Mouse (Mus musculus): ENCODE data around the gene Ak7.

Ak7 gene

DNA sequence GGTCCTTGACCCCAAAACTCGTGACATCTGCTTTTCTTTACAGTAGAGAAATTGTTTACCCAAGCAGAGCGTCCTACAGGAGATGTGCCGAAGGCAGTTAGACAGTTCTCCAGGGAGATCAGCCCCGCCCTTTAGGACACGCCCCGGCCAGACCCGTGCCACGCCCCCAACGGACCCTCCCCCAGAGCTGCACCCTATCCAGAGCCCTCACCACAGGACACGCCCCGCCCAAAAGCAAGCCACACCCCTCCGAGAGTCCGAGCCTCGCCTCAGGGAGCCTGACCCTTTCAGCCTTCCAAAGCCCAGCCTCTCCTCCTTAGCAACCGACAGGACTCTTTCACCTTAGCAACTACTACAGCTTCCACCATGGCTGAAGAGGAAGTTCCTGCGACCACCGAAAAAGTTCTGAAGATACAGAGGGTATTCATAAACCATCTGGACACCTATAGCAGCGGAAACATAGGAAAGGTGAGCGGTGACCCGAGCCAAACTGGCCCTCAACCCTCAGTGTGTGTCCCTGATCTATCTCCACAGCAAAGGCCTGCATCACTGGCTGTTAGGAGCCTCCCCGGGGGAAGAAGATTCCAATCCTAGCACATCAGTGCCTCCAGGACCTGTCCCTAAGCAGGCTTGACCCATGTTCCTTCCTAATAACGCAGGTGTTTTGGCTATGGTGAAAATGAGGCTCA is at the start of gene Ak7:
Ak7 (plus strand) TSS at position 178 of the 689 bp plus-strand sequence.
- no peak for DNase-seq (ENCODE audit: low spot score in 2 of 2)

DNA sequence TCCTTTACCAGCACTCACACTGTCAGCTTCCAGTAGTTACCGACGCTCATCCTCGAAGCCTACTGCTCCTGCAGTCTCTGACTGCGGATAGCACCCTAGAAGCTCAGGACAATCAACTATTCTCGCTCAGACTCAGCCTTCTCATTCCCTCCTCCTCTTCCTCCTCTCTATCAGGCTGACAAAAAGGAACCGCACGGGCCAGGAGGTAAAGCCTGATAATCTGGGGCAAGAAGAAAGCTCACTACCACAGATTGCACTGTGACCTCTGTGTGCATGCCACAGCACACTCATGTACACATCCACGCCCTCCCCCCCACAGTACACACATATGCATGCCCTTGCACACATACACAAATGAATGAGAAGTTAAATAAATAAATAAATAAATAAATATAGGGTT is 29.5 kb upstream of the Ak7 start:
- DNase-seq (ENCODE audit: low spot score in 2 of 2): no peak

DNA sequence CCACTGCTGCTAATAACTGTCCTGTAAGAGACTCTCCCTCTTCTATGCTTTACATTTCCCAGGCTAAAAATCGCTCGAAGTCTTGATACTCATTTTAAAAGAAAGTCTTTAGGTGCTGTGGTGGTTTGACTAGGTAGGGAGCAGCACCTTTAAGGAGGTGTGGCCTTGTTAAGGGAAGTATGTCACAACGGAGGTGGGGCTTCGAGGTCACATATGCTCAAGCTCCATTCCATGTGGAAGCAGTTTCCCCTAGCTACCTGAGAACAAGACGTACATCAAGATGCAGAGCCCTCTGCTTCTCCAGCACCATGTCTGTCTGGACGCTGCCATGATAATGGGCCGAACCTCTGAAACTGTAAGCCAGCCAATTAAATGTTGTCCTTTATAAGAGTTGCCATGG is 27.6 kb upstream of the Ak7 start:
- DNase-seq (ENCODE audit: low spot score in 2 of 2): no peak

DNA sequence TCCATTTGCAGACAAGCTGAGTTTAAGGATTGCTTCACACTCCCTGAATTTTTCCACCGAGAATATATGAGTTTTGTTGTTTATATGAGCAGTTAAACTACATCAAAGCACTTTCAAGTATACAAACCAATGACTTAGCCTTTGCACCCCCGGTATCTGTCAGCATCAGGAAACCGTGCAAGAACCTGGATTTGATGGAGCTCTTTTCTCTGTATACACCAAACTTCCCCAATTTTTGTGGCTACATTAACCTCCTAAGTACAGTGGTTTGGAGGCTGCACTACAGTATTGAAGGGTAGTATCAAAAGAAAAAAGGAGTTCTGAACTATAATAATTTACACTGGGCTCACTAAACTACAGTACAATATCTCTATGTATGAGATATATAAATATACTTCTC is 27.0 kb upstream of the Ak7 start:
- DNase-seq (ENCODE audit: low spot score in 2 of 2): no peak

DNA sequence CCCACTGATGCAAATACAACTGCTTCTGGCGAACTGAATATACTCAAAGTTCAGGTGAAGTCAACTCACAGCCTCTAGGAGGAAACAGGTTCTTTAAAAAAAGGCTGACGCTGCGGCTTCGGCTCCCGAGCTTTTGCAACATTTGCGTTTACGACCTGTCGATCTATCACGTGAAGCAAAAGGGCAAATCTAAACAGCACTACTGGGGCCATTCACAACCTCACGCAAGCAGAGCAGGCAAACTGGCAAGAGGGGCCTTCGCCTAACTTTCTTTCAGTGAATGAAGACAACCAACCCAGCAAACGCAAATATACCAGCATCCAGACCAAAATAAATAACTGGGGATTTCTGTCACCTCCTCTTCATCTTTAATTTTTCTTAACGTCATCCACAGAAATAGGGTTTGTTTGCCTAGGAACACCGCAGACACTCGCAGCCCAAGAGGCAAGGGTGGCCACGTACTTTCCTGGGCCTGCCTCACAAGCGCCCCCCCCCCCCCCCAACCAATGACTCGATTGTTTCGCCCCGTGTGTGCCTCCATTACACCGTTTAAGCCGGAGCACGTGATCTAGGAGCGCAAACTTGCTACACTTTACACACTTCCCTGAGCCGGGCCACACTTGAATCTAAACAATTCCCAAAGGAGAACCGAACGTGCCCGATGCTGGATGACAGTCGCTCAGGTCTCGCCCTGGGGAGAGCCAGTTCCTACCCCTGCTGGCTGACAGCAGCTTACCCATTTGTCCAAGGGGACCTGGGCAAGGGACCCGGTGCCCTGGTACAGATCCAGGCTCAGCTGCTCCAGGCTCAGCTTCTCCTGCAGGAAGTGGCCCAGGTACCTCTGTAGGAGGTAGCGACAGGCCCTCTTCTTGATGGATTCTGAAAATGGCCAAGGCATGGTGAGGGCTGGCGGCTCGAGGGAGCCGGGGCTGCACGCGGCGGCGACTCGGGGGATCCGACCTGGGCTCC is 21.6 kb upstream of the Ak7 start, which contains the start of gene Gskip:
Gskip (plus strand) TSS at position 897 of the 969 bp plus-strand sequence.
- DNase-seq (ENCODE audit: low spot score in 2 of 2): peak; percentile 21

DNA sequence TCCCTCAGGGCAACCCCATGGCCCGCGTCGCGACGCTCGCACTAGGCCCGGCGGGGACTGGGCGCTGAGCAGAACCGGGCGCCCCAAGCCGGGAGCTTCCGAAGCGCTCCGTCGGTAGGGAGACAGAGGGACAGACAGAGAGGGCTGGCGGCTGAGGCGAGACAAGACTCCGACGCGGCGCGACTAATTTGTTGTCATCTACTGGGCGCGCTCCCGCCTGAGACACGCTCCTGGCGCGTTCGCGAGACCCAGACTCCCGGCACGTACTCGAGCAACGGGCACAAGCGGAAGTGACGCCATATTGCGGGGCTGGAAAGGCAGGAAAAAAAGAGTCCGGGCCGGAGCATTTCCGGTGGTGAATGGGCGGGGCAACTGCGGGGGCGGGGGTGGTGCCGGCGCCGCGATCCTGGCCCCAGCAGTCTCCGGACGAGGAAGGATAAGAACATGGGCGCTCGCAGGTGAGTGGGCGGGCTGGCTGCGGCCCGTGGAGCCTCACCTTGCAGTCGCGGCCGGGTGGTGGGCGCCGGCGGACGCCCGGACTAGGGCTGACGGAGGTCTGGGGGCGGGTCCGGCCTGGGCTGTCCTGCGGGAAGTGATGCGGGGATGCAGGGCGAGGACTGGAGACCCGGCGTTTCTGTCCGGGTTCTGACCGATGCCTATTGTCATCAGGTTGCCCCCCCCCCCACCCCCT is 20.6 kb upstream of the Ak7 start, which contains the start of gene Atg2b:
Atg2b (minus strand) TSS at position 211 of the 691 bp plus-strand sequence.
- peak; percentile 93 to 95 for DNase-seq (ENCODE audit: low spot score in 2 of 2)

DNA sequence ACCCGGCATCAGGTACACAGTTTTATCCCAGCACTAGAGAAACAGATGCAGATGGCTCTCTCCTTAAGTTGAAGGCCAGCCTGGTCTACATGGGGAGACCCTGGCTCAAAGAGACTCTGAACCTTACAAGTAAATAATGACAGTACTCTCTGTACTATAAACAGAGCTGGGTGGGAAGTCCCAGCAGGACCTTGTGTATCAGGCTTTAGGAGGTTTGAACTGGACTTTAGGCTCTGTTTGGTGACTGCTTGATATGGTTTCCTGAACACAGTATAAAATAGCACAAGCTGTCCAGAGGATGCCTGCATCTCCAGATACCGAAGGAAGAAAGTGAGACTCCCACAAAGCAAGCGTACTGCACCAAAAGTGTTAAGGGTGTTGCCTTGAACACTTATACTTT is 19.0 kb upstream of the Ak7 start:
- no peak for DNase-seq (ENCODE audit: low spot score in 2 of 2)

DNA sequence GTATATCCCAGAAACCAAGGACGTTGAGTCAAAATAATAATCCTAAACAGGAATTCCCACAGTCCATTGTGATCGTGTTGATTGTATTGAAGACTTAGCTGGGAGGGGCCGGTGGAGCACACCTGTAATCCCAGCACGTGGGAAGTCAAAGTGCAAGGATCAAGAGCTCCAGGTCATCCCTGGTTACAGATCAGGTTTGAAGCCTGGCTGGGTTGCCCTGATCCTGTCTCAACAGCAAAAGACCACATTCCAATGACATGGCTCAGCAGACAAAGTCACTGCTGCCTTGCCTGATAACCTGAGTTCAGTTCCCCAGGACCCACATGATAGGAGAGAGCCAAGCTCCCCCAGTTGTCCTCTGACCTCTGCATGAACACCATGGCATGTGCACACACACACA is 18.4 kb upstream of the Ak7 start:
- DNase-seq (ENCODE audit: low spot score in 2 of 2): no peak

DNA sequence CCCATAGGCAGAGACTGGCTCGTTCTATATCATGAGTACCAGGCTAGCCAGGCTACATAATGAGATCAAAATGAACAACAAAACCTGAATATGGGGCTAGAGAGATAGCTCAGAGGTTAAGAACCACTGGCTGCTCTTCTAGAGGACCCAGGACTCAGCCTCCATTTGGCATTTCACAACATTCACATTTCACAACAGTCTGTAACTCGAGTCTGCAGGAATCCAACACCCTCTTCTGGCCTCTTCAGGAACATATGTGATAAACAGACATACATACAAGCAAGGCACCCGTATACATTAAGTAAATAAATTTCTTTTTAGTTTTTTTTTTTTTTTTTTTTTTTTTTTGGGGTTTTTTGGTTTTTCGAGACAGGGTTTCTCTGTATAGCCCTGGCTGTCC is 17.2 kb upstream of the Ak7 start:
- DNase-seq (ENCODE audit: low spot score in 2 of 2): no peak

DNA sequence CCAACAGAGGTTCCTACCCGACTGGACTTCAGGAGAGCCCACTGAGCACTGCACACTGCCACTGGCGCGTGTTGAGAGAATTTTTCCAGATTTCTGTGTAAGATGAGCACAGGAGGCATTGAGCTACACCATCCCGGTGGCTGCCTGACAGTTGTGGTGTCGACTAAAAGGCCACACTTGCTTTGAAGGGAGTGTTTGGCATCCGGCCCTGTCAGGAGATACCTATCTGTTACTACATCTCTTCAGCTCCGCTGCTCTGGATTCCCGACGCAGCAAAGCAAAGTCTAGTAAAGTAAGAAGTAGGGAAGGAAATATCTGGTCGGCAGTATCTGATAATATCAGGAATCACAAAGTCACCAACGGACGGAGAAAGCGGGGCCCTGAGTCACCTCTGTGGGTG is 16.3 kb upstream of the Ak7 start:
- no peak for DNase-seq (ENCODE audit: low spot score in 2 of 2)

DNA sequence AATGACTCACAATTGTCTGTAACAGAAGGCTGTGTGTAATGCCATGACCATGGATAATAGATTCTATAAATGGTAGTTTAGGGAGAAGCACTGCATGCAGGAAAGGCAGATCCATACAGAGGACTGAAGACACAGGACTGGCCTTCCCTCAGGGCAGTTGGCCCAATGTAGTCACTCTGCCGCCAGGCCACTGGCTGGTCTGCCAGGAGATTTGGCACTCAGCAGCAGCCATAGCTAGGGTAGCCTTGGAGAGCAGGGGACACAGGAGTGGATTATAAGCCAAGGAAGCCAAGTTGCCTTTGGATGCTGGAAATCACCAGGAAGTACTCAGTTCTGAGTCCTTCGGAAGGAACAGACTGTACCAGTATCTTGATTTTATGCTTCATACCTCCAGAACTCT is 11.8 kb upstream of the Ak7 start:
- DNase-seq (ENCODE audit: low spot score in 2 of 2): no peak

DNA sequence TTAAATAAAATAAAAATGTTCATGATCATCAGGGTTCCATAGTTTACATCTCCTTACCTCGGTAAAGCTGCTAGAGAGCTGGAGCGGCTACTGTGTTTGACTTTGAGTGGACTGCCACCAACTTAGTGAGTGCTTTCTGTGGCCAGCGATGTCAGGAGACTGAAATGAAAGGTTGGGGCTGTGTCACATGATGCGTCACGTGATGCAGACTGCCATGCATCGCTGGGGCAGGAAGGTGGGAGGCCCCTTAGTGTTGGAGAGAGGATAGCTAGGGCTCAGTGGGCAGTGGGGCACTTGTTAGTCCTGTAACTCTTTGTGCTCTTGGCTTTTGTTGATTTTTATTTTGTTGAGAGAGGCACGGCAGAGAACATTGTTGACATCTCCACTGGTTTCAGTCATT is 9.9 kb upstream of the Ak7 start:
- no peak for DNase-seq (ENCODE audit: low spot score in 2 of 2)

DNA sequence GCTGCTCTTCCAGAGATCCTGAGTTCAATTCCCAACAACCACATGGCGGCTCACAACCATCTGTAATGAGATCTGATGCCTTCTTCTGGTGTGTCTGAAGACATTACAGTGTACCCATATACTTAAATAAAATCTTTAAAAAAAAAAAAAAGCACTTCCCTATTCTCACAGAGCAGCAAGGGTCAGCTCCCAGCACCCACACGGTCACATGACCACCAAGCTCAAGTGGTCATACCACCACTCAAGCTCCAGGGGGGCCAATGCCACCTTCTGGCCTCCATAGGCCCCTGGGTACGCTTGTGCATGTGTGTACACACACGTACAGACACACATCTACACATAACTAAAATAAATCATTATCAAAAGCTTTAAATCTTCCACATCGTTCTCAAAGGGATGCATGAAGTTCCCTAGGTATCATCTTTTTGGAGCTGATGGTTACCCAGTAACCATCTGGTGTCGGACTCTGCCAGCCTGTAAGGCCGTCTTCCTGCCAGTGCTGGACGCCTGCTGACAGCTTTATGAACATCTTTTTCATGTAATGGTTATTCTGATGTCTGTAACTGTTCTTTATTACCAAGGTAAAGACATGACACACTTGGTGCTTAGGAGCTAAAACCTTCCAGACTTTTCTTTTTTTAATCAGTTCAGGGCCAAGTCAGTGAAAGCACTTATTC is 8.5 kb upstream of the Ak7 start:
- no peak for DNase-seq (ENCODE audit: low spot score in 2 of 2)

DNA sequence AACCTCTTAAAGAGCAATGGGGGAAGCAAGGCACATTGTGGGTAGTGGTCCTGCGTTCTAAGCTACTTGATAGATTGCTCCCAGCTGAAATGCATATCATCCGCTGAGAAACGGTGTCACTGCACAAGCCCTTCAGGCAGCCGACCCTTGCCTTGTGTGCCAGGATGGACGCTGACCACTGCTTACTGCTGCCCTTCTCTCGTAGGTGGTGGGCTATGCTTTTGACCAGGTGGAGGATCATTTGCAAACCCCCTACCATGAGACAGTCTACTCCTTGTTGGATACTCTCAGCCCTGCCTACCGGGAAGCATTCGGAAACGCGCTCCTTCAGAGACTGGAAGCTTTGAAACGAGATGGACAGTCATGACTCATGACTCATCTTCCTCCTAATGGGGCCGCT is 5.3 kb upstream of the Ak7 start:
- no peak for DNase-seq (ENCODE audit: low spot score in 2 of 2)

DNA sequence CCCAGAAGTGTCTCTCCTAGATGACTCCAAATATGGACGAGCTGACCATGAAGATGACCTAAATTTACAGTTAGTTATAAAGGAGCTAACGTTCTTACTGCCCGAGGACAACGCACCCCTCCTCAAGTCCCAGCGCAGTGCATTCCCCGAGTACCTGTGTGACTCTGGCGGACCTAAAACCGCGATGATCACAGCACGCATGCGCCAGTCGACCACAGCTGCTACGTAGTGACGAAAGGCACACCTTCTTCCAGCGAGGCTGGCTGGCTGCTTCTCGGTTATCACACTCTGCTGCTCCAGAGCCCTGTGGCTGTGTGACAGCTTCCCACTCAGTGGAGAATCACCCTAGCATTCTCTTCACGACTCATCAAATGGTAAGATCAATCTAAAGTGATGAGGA is 12.8 kb downstream of the Ak7 start:
- peak in 1 of 2 experiments; percentile 23 for DNase-seq (ENCODE audit: low spot score in 2 of 2)

DNA sequence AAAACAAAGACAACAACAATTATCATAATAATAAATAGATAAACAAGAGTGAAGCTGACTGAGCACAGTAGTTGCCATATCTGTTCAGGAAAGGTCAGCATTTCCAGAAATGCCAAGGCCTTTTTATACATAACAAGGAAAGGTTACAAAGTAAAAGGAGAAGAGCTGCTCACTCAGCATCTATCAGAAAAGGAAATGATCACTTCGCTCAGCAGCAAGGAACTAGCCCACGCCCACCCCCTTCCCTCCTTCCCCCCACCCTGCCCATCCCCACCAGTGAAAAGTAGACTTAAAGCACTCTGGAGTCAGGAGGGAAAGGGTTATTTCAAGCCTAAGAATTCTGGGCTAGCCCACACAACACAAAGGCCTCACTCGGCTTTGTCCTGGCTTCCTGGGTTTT is 14.4 kb downstream of the Ak7 start:
- DNase-seq (ENCODE audit: low spot score in 2 of 2): no peak

DNA sequence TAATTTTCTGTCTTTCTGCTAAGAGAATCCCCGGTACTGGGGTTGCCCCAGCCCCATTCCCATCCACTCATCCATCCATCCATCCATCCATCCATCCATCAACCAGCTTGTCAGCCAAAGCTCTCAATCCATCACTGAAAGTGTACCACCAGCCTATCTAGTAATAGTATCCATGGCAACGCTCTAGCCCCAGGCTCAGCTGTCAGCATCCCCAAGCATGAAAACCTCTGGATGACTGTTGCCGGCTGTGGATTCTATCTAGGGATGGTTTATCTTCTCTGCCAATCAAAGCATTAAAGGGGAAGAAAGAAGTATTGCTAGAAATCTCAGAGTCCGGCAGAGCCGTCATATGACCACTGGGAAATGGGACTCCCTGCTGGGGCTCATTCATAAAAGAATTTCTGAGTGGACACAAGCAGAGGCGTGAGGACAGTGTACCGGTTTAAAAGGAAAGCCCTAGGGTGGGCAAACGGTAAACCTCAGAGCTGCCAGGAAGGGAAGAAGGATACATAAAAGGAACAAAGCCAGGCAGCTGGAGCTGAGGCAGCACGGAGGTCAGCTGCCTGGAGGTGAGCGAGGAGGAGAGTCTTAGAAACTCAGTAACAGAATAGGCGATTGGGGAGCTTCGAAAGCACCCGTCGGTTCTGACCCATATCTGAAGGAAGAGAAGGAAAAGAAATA is 15.8 kb downstream of the Ak7 start:
- DNase-seq (ENCODE audit: low spot score in 2 of 2): no peak

DNA sequence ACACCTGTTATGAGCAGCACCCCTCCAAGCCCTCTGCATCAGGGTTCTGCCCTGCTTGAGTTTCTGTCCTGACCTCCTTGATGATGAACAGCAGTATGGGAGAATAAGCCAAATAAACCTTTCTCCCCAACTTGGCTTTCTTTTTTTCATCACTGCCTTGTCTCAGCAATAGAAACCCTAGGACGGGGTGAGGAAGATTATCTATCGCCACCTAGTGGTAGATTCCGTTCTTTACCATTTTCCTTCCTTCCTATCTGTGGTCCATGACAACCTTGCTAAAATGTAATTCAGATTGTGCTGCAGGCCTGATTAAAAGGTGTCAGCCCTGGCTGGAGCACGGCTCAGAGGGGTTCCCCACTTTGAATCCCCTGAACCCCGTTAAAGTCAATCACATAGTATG is 16.9 kb downstream of the Ak7 start:
- no peak for DNase-seq (ENCODE audit: low spot score in 2 of 2)

DNA sequence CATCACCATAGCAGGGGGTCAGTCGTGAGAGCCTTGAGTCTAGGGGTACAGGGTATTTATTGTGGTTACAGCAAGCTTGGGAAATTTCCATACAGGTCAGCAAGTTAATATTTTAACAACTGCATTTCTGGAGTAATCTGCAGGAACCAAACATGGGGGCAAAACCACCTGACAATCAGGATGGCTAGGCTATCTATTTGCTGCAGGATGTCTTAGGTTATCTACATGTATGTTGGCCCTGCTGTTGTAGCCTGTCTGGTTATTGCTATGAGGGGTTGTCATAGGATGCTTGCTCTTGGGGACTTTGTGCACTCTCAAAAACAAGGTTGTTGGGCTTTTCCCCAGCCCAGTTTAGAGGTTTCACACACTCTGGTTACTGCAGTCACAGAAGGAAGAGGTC is 18.8 kb downstream of the Ak7 start:
- no peak for DNase-seq (ENCODE audit: low spot score in 2 of 2)

DNA sequence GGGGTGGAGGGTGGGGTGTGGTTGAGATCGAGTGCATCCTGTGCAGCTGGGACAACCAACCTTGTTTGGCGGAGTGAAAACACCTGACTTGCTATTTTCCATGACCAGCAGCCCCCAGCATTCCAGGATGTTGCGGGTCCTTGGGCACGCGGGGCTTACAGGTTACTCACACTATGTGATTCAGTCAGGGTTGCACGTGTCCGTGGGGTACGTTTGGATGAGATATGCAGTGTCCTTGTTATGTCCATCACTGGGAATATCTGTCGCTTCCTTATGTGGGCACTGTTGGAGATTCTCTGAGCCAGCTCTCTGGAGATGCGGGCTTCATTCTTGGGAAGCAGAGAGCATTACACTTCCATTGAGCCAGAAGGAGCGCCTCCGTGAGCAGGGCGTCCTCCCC is 20.0 kb downstream of the Ak7 start:
- DNase-seq (ENCODE audit: low spot score in 2 of 2): no peak

DNA sequence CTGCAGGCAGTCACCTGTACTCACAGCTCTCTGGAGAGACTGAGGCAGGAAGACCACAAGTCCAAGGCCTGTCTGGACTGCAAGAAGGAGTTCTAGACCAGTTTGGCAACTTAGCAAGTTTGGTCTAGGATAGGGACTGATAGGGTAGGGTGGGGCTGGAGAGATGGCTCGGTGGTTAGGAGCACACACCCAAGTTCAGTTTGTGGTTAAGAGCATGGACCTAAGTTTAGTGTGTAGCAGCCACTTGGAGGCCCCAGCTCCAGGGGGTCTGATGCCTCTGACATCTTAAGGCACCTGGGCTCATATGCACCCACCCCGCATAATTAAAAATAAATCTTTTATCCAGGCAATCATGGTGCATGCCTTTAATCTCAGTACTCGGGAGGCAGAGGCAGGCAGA is 21.5 kb downstream of the Ak7 start:
- no peak for DNase-seq (ENCODE audit: low spot score in 2 of 2)

All from frontal cortex, postnatal 14 days (tissue).